Comparison of ENCODE assay signal across 8 mouse cellular contexts in the genomic region with DNA sequence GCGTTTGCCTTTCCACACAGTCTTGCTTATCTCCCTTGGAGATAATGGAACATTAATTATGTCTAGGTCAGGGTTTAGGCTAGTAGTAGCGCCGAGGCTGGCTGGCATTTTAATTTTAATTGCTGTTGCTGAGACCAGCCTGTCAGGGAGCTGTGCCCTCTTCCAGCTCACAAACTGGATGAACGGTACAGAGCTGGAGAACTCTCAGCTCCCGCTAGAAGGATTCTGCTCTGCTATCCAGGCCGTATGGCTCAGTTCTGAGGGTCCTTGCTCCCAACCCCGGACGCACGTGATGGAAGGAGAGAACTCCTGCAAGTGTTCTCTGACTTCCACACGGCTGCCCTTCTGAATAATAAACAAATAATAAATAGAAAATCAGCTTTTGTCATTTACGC. TPM values are rescaled to one million over a fixed set of nuclear protein-coding genes. Genes with fewer than 3 reads are reported as not detected.
DNase-seq lines count a peak whose midpoint lies in the region; ATAC-seq lines count a peak whose summit lies in the region.

No protein-coding gene starts in this region.

- H3K36me3 ChIP-seq in megakaryocyte, embryonic 14.5 days (replicated peaks; ENCODE audit: low read length) = peaks cover 12% of the 10 kb centered on the region
- H3K36me3 ChIP-seq in limb, embryonic 12.5 days = no peaks in the 10 kb centered on the region
- H3K36me3 ChIP-seq in stomach, embryonic 14.5 days (ENCODE audit: control insufficient read depth, insufficient read depth, low read length) = no peaks in the 10 kb centered on the region

- 29% methylated on average over 11 of the region's 11 CpGs for WGBS in limb, embryonic 12.5 days
- WGBS in stomach, embryonic 14.5 days = 14% methylated on average over 11 of the region's 11 CpGs

- peaks cover 81% of the 10 kb centered on the region for H3K4me1 ChIP-seq in megakaryocyte, embryonic 14.5 days
- H3K4me1 ChIP-seq in limb, embryonic 12.5 days (replicated peaks) = peaks cover 14% of the 10 kb centered on the region
- peaks cover 8% of the 10 kb centered on the region for H3K4me1 ChIP-seq in stomach, embryonic 14.5 days (ENCODE audit: control insufficient read depth, insufficient read depth, low read length)

- no peak for ATAC-seq in megakaryocyte, adult 5-6 weeks (ENCODE audit: poor library complexity, severe bottlenecking)
- ATAC-seq in limb, embryonic 12.5 days (ENCODE audit: insufficient number of reproducible peaks, insufficient read depth, low FRiP score, low TSS enrichment, low read depth) = no peak
- no peak for ATAC-seq in stomach, embryonic 14.5 days (ENCODE audit: insufficient number of reproducible peaks, insufficient read depth, low FRiP score, low read depth)

- peak overlapping the region; percentile 96 for H3K4me3 ChIP-seq in megakaryocyte, embryonic 14.5 days (replicated peaks)
- peak overlapping the region; percentile 71 for H3K4me3 ChIP-seq in limb, embryonic 12.5 days (replicated peaks)
- peak overlapping the region; percentile 75 for H3K4me3 ChIP-seq in stomach, embryonic 14.5 days (ENCODE audit: low read depth, low read length)

- H3K27me3 ChIP-seq in megakaryocyte, embryonic 14.5 days (replicated peaks) = no peaks in the 10 kb centered on the region
- H3K27me3 ChIP-seq in limb, embryonic 12.5 days = peaks cover 8% of the 10 kb centered on the region
- no peaks in the 10 kb centered on the region for H3K27me3 ChIP-seq in stomach, embryonic 14.5 days (ENCODE audit: control insufficient read depth, insufficient read depth, low read length)

- no peak overlapping the region for H3K27ac ChIP-seq in limb, embryonic 12.5 days
- H3K27ac ChIP-seq in stomach, embryonic 14.5 days (ENCODE audit: low read length) = peak overlapping the region; percentile 30; the same call in 1 of the 2 replicates

- H3K9ac ChIP-seq in limb, embryonic 12.5 days (replicated peaks) = peak overlapping the region; percentile 63
- peak overlapping the region; percentile 58 for H3K9ac ChIP-seq in stomach, embryonic 14.5 days (replicated peaks; ENCODE audit: low read depth, low read length)

- H3K4me2 ChIP-seq in limb, embryonic 12.5 days = peak overlapping the region; percentile 90
- H3K4me2 ChIP-seq in stomach, embryonic 14.5 days (replicated peaks; ENCODE audit: low read depth, low read length) = peak overlapping the region; percentile 96

- DNase-seq in cerebellum, adult 11 months = peak; percentile 22
- DNase-seq in cerebellum, adult 9-11 months = no peak
- no peak for DNase-seq in MN1 (ENCODE audit: low spot score)
- no peak for DNase-seq in kidney, postnatal 10 days

- no peaks in the 10 kb centered on the region for H3K9me3 ChIP-seq in megakaryocyte, embryonic 14.5 days
- H3K9me3 ChIP-seq in limb, embryonic 12.5 days = no peaks in the 10 kb centered on the region
- H3K9me3 ChIP-seq in stomach, embryonic 14.5 days (ENCODE audit: control insufficient read depth, low read depth, low read length) = no peaks in the 10 kb centered on the region

RNA-seq across cellular contexts. Expression of gene Rcan3, which starts 0.7 kb away (rescaled TPM):
- polyA plus RNA-seq in megakaryocyte, embryonic 14.5 days (2012; ENCODE audit: insufficient read depth, low replicate concordance) = 1.6 and 17.7 TPM in 2 replicates
- 11.8 and 12.0 TPM in 2 replicates for total RNA-seq in megakaryocyte, adult 5-6 weeks (2015)
- total RNA-seq in megakaryocyte, adult 5-6 weeks (2017) = 9.8 and 10.6 TPM in 2 replicates
- 11.7 and 12.6 TPM in 2 replicates for polyA plus RNA-seq in limb, embryonic 12.5 days (2016; fragmentation: Nextera tagmentation; extraction: Ambion mirVana)
- polyA plus RNA-seq in stomach, embryonic 14.5 days (2014; fragmentation: Nextera tagmentation; extraction: Ambion mirVana) = 17.7 and 19.0 TPM in 2 replicates

RNA-seq across cellular contexts. Expression of gene Ncmap, which starts 36.4 kb away (rescaled TPM):
- 2.2 TPM in 1 of 2 replicates, not detected in the other for polyA plus RNA-seq in megakaryocyte, embryonic 14.5 days (2012; ENCODE audit: insufficient read depth, low replicate concordance)
- total RNA-seq in megakaryocyte, adult 5-6 weeks (2015) = not detected in 2 replicates
- not detected in 2 replicates for total RNA-seq in megakaryocyte, adult 5-6 weeks (2017)
- 3.2 and 3.8 TPM in 2 replicates for polyA plus RNA-seq in limb, embryonic 12.5 days (2016; fragmentation: Nextera tagmentation; extraction: Ambion mirVana)
- polyA plus RNA-seq in stomach, embryonic 14.5 days (2014; fragmentation: Nextera tagmentation; extraction: Ambion mirVana) = 21.1 and 23.4 TPM in 2 replicates
